Comparison of ENCODE assay signal across 13 mouse cellular contexts in genomic region chr4:31335686-31336085, GRCm38 (mm10).
"Had no signal": no experiment of that assay in that cellular context is flagged by ENCODE, and none has a peak within 500 bp of the region (broad histone marks: within the 10 kb centered on the region; RNA-seq: fewer than 3 reads in every experiment).

No protein-coding gene starts in this region.

- H3K27ac ChIP-seq: intestine, embryonic 15.5 days; kidney, postnatal 0 days; limb, embryonic 12.5 days; limb, embryonic 15.5 days; liver, embryonic 13.5 days had no signal

- H3K9ac ChIP-seq: intestine, embryonic 15.5 days; limb, embryonic 12.5 days; limb, embryonic 15.5 days; liver, embryonic 13.5 days had no signal

- ATAC-seq: intestine, embryonic 15.5 days had no signal

- H3K4me2 ChIP-seq: intestine, embryonic 15.5 days; limb, embryonic 12.5 days; limb, embryonic 15.5 days; liver, embryonic 13.5 days; midbrain, embryonic 11.5 days had no signal

- H3K36me3 ChIP-seq: intestine, embryonic 15.5 days; limb, embryonic 12.5 days; limb, embryonic 15.5 days; liver, embryonic 13.5 days had no signal

- H3K27me3 ChIP-seq: intestine, embryonic 15.5 days; limb, embryonic 12.5 days; limb, embryonic 15.5 days; liver, embryonic 13.5 days had no signal

- H3K4me3 ChIP-seq: intestine, embryonic 15.5 days; limb, embryonic 12.5 days; limb, embryonic 15.5 days; liver, embryonic 13.5 days had no signal

- DNase-seq: left cerebral cortex, postnatal 4 days; liver, embryonic 13.5 days; lung, adult 2 months; lung, postnatal 14 days; lung, postnatal 4 days; midbrain, embryonic 14.5 days; thymus, adult 18-20 months; thymus, postnatal 36 days had no signal

- H3K4me1 ChIP-seq: intestine, embryonic 15.5 days; limb, embryonic 12.5 days; limb, embryonic 15.5 days; liver, embryonic 13.5 days had no signal

- H3K9me3 ChIP-seq: intestine, embryonic 15.5 days; limb, embryonic 12.5 days; limb, embryonic 15.5 days; liver, embryonic 13.5 days had no signal
